Mouse (Mus musculus): ENCODE measurements around the gene Upf1. TPM values are rescaled to one million over a fixed set of nuclear protein-coding genes. Genes with fewer than 3 reads are reported as not detected.

The Upf1 gene
- polyA plus RNA-seq, 1 experiment from 2014 or later = 19.8 TPM

DNA sequence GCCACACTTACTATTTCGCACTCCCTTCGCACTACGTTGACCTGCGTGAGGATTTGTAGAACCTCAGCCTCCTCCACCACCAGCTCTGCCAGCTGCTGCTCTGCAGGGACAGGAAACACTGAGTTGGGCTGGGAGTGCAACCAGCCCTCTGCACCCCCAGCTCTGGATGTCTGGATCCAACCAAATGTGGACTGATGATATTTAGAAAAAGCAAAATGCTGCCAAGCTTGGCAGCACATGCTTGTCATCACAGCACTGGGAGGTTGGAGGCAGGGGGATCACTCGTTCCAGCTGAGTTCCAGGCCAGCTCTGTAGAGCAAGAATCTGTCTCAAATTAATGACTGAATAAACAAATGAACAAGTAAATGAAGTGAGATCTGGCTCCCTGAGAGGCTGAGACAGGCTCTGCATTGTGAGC is 59.1 kb downstream of the Upf1 start:
- Histone ChIP-seq H3K4me3 (ENCODE audit: low read depth, low read length) (no peak overlapping the region), H3K27ac (ENCODE audit: low read depth, low read length) (no peak overlapping the region), H3K36me3 (ENCODE audit: control insufficient read depth, insufficient read depth, low read length) (peaks cover 44% of the 10 kb centered on the region), H3K4me1 (ENCODE audit: control insufficient read depth, insufficient read depth, low read length) (no peaks in the 10 kb centered on the region), H3K9me3 (ENCODE audit: control insufficient read depth, low read length) (no peaks in the 10 kb centered on the region), H3K9ac (ENCODE audit: low read length) (no peak overlapping the region), H3K27me3 (ENCODE audit: control insufficient read depth, insufficient read depth, low read length) (no peaks in the 10 kb centered on the region), H3K4me2 (no peak overlapping the region)
- 79% methylated on average over 5 of the region's 5 CpGs for WGBS
- ATAC-seq (ENCODE audit: low FRiP score) = no peak
- no peak for DNase-seq (ENCODE audit: low spot score, missing footprints)

DNA sequence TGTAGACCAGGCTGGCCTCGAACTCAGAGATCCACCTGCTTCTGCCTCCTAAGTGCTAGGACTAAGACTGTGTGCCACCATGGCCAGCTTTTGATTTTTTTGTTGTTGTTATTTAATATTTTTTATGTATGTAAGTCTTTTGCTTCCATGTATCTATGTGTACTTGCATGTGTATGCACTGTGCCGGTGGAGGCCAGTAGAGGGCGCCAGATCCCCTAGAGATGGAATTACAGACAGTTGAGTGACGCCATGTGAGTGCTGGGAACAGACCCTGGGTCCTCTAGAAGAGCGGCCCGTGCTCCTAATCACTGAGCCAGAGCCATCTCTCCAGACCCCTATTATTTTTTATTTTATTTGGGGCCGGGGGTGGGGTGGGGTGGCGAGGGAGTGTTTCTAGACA is 66.3 kb downstream of the Upf1 start:
- no peak overlapping the region for H3K4me3 ChIP-seq (ENCODE audit: low read depth, low read length)
- no peak overlapping the region for H3K27ac ChIP-seq (ENCODE audit: low read depth, low read length)
- H3K9me3 ChIP-seq (ENCODE audit: control insufficient read depth, low read length) = peaks cover 9% of the 10 kb centered on the region
- no peak overlapping the region for H3K9ac ChIP-seq (ENCODE audit: low read length)
- DNase-seq (ENCODE audit: low spot score, missing footprints) (no peak), ATAC-seq (ENCODE audit: low FRiP score) (no peak)
- peaks cover 13% of the 10 kb centered on the region for H3K4me1 ChIP-seq (ENCODE audit: control insufficient read depth, insufficient read depth, low read length)
- H3K4me2 ChIP-seq = no peak overlapping the region
- 87% methylated on average over 8 of the region's 8 CpGs for WGBS
- H3K27me3 ChIP-seq (ENCODE audit: control insufficient read depth, insufficient read depth, low read length) = no peaks in the 10 kb centered on the region
- H3K36me3 ChIP-seq (ENCODE audit: control insufficient read depth, insufficient read depth, low read length) = peaks cover 49% of the 10 kb centered on the region

- H3K36me3 ChIP-seq (ENCODE audit: control insufficient read depth, insufficient read depth, low read length) = peaks cover 35% of the 10 kb centered on the region
- H3K9ac ChIP-seq (ENCODE audit: low read length) = no peak overlapping the region
- no peak overlapping the region for H3K27ac ChIP-seq (ENCODE audit: low read depth, low read length)
- H3K4me2 ChIP-seq = no peak overlapping the region
- DNase-seq (ENCODE audit: low spot score, missing footprints) (no peak), ATAC-seq (ENCODE audit: low FRiP score) (no peak)
- no peaks in the 10 kb centered on the region for H3K27me3 ChIP-seq (ENCODE audit: control insufficient read depth, insufficient read depth, low read length)
- WGBS = 96% methylated on average over 15 of the region's 15 CpGs
- no peak overlapping the region for H3K4me3 ChIP-seq (ENCODE audit: low read depth, low read length)
- H3K4me1 ChIP-seq (ENCODE audit: control insufficient read depth, insufficient read depth, low read length) = peaks cover 13% of the 10 kb centered on the region
- peaks cover 9% of the 10 kb centered on the region for H3K9me3 ChIP-seq (ENCODE audit: control insufficient read depth, low read length)
These were observed 67.8 kb downstream of the Upf1 start for GRCm38 (mm10) chr8:70285304-70285703.

GRCm38 (mm10) chr8:70284421-70284820 is 68.7 kb downstream of the Upf1 start:
- H3K27ac ChIP-seq (ENCODE audit: low read depth, low read length) = no peak overlapping the region
- WGBS = 69% methylated on average over 5 of the region's 5 CpGs
- ATAC-seq (ENCODE audit: low FRiP score) (no peak), DNase-seq (ENCODE audit: low spot score, missing footprints) (no peak)
- H3K4me1 ChIP-seq (ENCODE audit: control insufficient read depth, insufficient read depth, low read length) = peaks cover 13% of the 10 kb centered on the region
- H3K4me3 ChIP-seq (ENCODE audit: low read depth, low read length) = 0 out of 2 replicates have a peak overlapping the region, but pooled peaks have one; percentile 2
- H3K9ac ChIP-seq (ENCODE audit: low read length) = no peak overlapping the region
- H3K36me3 ChIP-seq (ENCODE audit: control insufficient read depth, insufficient read depth, low read length) = peaks cover 29% of the 10 kb centered on the region
- H3K4me2 ChIP-seq = peak overlapping the region; percentile 21
- peaks cover 9% of the 10 kb centered on the region for H3K9me3 ChIP-seq (ENCODE audit: control insufficient read depth, low read length)
- H3K27me3 ChIP-seq (ENCODE audit: control insufficient read depth, insufficient read depth, low read length) = no peaks in the 10 kb centered on the region; the same call in 1 of the 2 replicates

DNA sequence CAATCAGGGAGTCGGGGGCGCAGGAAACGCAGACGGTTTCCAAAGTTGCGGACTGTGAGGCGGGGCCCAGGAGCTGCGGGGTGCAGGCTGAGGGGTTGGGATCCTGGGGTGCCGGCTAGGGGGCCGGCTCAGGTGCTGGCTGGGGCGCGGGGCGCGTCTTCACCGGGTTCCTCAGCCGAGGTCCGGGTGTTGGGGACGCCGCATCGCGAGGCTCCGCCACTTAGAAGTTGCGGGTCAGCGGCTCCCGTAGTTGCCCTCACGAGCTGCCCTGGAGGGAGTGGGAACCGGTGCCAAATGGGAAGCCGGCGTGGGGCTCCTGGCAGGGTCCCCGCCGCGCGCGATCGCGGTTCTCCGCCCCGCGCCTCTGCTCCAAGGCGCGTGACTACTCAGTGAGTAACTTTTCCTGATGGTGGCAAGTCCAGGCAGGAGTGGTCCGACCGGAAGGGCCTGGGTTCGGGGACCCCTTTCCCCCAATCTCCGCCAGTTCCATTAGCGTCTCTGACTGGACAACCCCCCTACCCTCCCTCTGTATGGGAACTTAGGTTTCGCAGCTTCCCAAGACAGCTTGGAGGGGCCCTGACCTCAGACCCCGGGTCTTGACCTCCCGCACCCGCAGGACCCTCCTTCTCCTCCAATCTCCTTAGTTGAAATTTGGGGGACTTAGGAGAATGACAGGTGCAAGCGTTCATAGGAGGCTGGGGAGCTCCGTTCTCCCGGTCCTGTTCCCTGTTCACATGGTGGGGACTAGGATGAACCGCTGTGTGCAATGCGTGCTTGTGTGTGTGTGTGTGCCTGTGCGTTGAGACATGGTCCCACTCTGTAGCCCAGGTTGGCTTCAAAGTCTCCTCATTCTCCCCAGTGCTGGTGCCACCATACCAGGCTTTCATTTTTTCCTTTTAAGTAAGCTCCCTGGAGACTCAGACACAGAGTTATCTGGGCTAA is 69.7 kb downstream of the Upf1 start:
- Histone ChIP-seq H3K4me2 (peak overlapping the region; percentile 87), H3K36me3 (ENCODE audit: control insufficient read depth, insufficient read depth, low read length) (peaks cover 27% of the 10 kb centered on the region), H3K9ac (ENCODE audit: low read length) (peak overlapping the region; percentile 99), H3K4me1 (ENCODE audit: control insufficient read depth, insufficient read depth, low read length) (peaks cover 13% of the 10 kb centered on the region), H3K9me3 (ENCODE audit: control insufficient read depth, low read length) (peaks cover 9% of the 10 kb centered on the region), H3K4me3 (ENCODE audit: low read depth, low read length) (peak overlapping the region; percentile 94), H3K27ac (ENCODE audit: low read depth, low read length) (peak overlapping the region; percentile 68), H3K27me3 (ENCODE audit: control insufficient read depth, insufficient read depth, low read length) (no peaks in the 10 kb centered on the region; the same call in 1 of the 2 replicates)
- WGBS = 1% methylated on average over 47 of the region's 55 CpGs
- peak; percentile 90 for DNase-seq (ENCODE audit: low spot score, missing footprints)
- ATAC-seq (ENCODE audit: low FRiP score) = no peak; the same call in 1 of the 2 replicates

- Histone ChIP-seq H3K4me3 (ENCODE audit: low read depth, low read length) (peak within 1 kb of the TSS; percentile 94), H3K36me3 (ENCODE audit: control insufficient read depth, insufficient read depth, low read length) (peaks cover 24% of the 10 kb centered on the region), H3K27ac (ENCODE audit: low read depth, low read length) (peak within 1 kb of the TSS; percentile 68), H3K9ac (ENCODE audit: low read length) (peak within 1 kb of the TSS; percentile 99), H3K4me1 (ENCODE audit: control insufficient read depth, insufficient read depth, low read length) (peaks cover 13% of the 10 kb centered on the region), H3K4me2 (peak within 1 kb of the TSS; percentile 87), H3K9me3 (ENCODE audit: control insufficient read depth, low read length) (peaks cover 9% of the 10 kb centered on the region), H3K27me3 (ENCODE audit: control insufficient read depth, insufficient read depth, low read length) (no peaks in the 10 kb centered on the region; the same call in 1 of the 2 replicates)
- WGBS = under 1% methylated on average over 36 of the region's 36 CpGs
- DNase-seq (ENCODE audit: low spot score, missing footprints) (peak; percentile 100), ATAC-seq (ENCODE audit: low FRiP score) (peak; percentile 94)
These were observed 70.4 kb downstream of the Upf1 start, which contains the start of gene Homer3 for GRCm38 (mm10) chr8:70282603-70283135. Homer3 (plus strand) TSS chr8:70282827.

Other genes starting within 250 kb of the Upf1 start
- gene Ncan, start 232.4 kb downstream of the Upf1 start, polyA plus RNA-seq (2014; fragmentation: Nextera tagmentation; extraction: Ambion mirVana) = 47.2 and 52.4 TPM in 2 replicates
- 14.3 and 16.9 TPM in 2 replicates for gene Nr2c2ap, start 221.9 kb downstream of the Upf1 start, polyA plus RNA-seq (2014; fragmentation: Nextera tagmentation; extraction: Ambion mirVana)
- 10.8 and 11.7 TPM in 2 replicates for gene Rfxank, start 214.1 kb downstream of the Upf1 start, polyA plus RNA-seq (2014; fragmentation: Nextera tagmentation; extraction: Ambion mirVana)
- gene Borcs8, start 213.8 kb downstream of the Upf1 start, polyA plus RNA-seq (2014; fragmentation: Nextera tagmentation; extraction: Ambion mirVana) = 37.4 and 41.3 TPM in 2 replicates
- gene Mef2b, start 213.6 kb downstream of the Upf1 start, polyA plus RNA-seq (2014; fragmentation: Nextera tagmentation; extraction: Ambion mirVana) = 0.23 and 0.40 TPM in 2 replicates
- gene Tmem161a, start 180.9 kb downstream of the Upf1 start, polyA plus RNA-seq (2014; fragmentation: Nextera tagmentation; extraction: Ambion mirVana) = 28.6 and 33.3 TPM in 2 replicates
- gene Slc25a42, start 141.0 kb downstream of the Upf1 start, polyA plus RNA-seq (2014; fragmentation: Nextera tagmentation; extraction: Ambion mirVana) = 1.6 and 2.1 TPM in 2 replicates
- 42.4 and 47.5 TPM in 2 replicates for gene Sugp2, start 119.1 kb downstream of the Upf1 start, polyA plus RNA-seq (2014; fragmentation: Nextera tagmentation; extraction: Ambion mirVana)
- gene Armc6, start 118.8 kb downstream of the Upf1 start, polyA plus RNA-seq (2014; fragmentation: Nextera tagmentation; extraction: Ambion mirVana) = 27.3 and 31.1 TPM in 2 replicates
- 50.5 and 61.2 TPM in 2 replicates for gene Homer3, start 70.5 kb downstream of the Upf1 start, polyA plus RNA-seq (2014; fragmentation: Nextera tagmentation; extraction: Ambion mirVana)
- gene Ddx49, start 50.8 kb downstream of the Upf1 start, polyA plus RNA-seq (2014; fragmentation: Nextera tagmentation; extraction: Ambion mirVana) = 45.7 and 49.7 TPM in 2 replicates
- 230 and 240 TPM in 2 replicates for gene Cope, start 50.8 kb downstream of the Upf1 start, polyA plus RNA-seq (2014; fragmentation: Nextera tagmentation; extraction: Ambion mirVana)
- 5.5 and 7.0 TPM in 2 replicates for gene Cers1, start 37.5 kb downstream of the Upf1 start, polyA plus RNA-seq (2014; fragmentation: Nextera tagmentation; extraction: Ambion mirVana)
- gene Gdf1, start 23.5 kb downstream of the Upf1 start, polyA plus RNA-seq (2014; fragmentation: Nextera tagmentation; extraction: Ambion mirVana) = 0.43 and 1.3 TPM in 2 replicates
- 0.21 TPM in 1 of 2 replicates, not detected in the other for gene Comp, start 20.3 kb upstream of the Upf1 start, polyA plus RNA-seq (2014; fragmentation: Nextera tagmentation; extraction: Ambion mirVana)
- gene Crtc1, start 86.3 kb upstream of the Upf1 start, polyA plus RNA-seq (2014; fragmentation: Nextera tagmentation; extraction: Ambion mirVana) = 11.8 and 12.9 TPM in 2 replicates
- gene Klhl26, start 123.7 kb upstream of the Upf1 start, polyA plus RNA-seq (2014; fragmentation: Nextera tagmentation; extraction: Ambion mirVana) = 12.6 and 13.1 TPM in 2 replicates
- gene Tmem59l, start 134.1 kb upstream of the Upf1 start, polyA plus RNA-seq (2014; fragmentation: Nextera tagmentation; extraction: Ambion mirVana) = 12.3 TPM in 2 replicates
- gene Crlf1, start 139.9 kb upstream of the Upf1 start, polyA plus RNA-seq (2014; fragmentation: Nextera tagmentation; extraction: Ambion mirVana) = 0.23 and 0.90 TPM in 2 replicates
- 126 and 129 TPM in 2 replicates for gene Rex1bd, start 153.5 kb upstream of the Upf1 start, polyA plus RNA-seq (2014; fragmentation: Nextera tagmentation; extraction: Ambion mirVana)
- 774 and 852 TPM in 2 replicates for gene Uba52, start 157.5 kb upstream of the Upf1 start, polyA plus RNA-seq (2014; fragmentation: Nextera tagmentation; extraction: Ambion mirVana)
- gene Fkbp8, start 174.4 kb upstream of the Upf1 start, polyA plus RNA-seq (2014; fragmentation: Nextera tagmentation; extraction: Ambion mirVana) = 203 and 215 TPM in 2 replicates
- gene Kxd1, start 174.7 kb upstream of the Upf1 start, polyA plus RNA-seq (2014; fragmentation: Nextera tagmentation; extraction: Ambion mirVana) = 48.0 and 50.0 TPM in 2 replicates
- gene Ell, start 186.2 kb upstream of the Upf1 start, polyA plus RNA-seq (2014; fragmentation: Nextera tagmentation; extraction: Ambion mirVana) = 13.0 TPM in 2 replicates
- gene Isyna1, start 241.1 kb upstream of the Upf1 start, polyA plus RNA-seq (2014; fragmentation: Nextera tagmentation; extraction: Ambion mirVana) = 46.1 and 56.0 TPM in 2 replicates

Measured in midbrain, embryonic 11.5 days (tissue).